8 mouse cellular contexts compared by ENCODE assay signal in genomic region chr15:89524001-89524571, GRCm38 (mm10). TPM values are rescaled to one million over a fixed set of nuclear protein-coding genes. Genes with fewer than 3 reads are reported as not detected.
A peak's percentile ranks its signal among the peaks of the same experiment; 100 is the strongest.
DNase-seq lines count a peak whose midpoint lies in the region; ATAC-seq lines count a peak whose summit lies in the region.
"Had no signal": no experiment of that assay in that cellular context is flagged by ENCODE, and none has a peak within 500 bp of the region (broad histone marks: within the 10 kb centered on the region; RNA-seq: fewer than 3 reads in every experiment).

No protein-coding gene starts in this region.

- H3K36me3 ChIP-seq in liver, embryonic 11.5 days (ENCODE audit: control insufficient read depth, insufficient read depth, low read length): no peaks in the 10 kb centered on the region; the same call in none of the 2 replicates
- H3K36me3 ChIP-seq in forebrain, embryonic 14.5 days (ENCODE audit: control insufficient read depth, insufficient read depth, low read length): no peaks in the 10 kb centered on the region
- peaks cover 4% of the 10 kb centered on the region; the same call in 1 of the 2 replicates for H3K36me3 ChIP-seq in liver, embryonic 13.5 days
- H3K36me3 ChIP-seq in stomach, embryonic 16.5 days (ENCODE audit: control insufficient read depth, insufficient read depth, low read length): no peaks in the 10 kb centered on the region

- 59% methylated on average over 43 of the region's 52 CpGs for WGBS in liver, embryonic 11.5 days
- WGBS in forebrain, embryonic 14.5 days: 7% methylated on average over 20 of the region's 52 CpGs
- WGBS in liver, embryonic 13.5 days (ENCODE audit: insufficient replicate concordance): 63% methylated on average over 51 of the region's 52 CpGs
- 12% methylated on average over 50 of the region's 52 CpGs for WGBS in stomach, embryonic 16.5 days

- peak overlapping the region; percentile 50 for H3K4me3 ChIP-seq in liver, embryonic 11.5 days (ENCODE audit: low read depth, low read length)
- peak overlapping the region; percentile 53 for H3K4me3 ChIP-seq in forebrain, embryonic 14.5 days (ENCODE audit: low read depth, low read length)
- peak overlapping the region; percentile 51 for H3K4me3 ChIP-seq in liver, embryonic 13.5 days (replicated peaks)
- peak overlapping the region; percentile 61 for H3K4me3 ChIP-seq in stomach, embryonic 16.5 days (replicated peaks; ENCODE audit: low read length)

- H3K4me2 ChIP-seq in liver, embryonic 11.5 days: peak overlapping the region; percentile 71
- H3K4me2 ChIP-seq in forebrain, embryonic 14.5 days (ENCODE audit: low read length): peak overlapping the region; percentile 98
- H3K4me2 ChIP-seq in liver, embryonic 13.5 days: peak overlapping the region; percentile 60
- peak overlapping the region; percentile 87 for H3K4me2 ChIP-seq in stomach, embryonic 16.5 days (ENCODE audit: low read depth, low read length)

- H3K9me3 ChIP-seq in liver, embryonic 11.5 days (ENCODE audit: control insufficient read depth, low read length): no peaks in the 10 kb centered on the region
- H3K9me3 ChIP-seq in forebrain, embryonic 14.5 days (replicated peaks; ENCODE audit: control insufficient read depth, low read length): no peaks in the 10 kb centered on the region
- no peaks in the 10 kb centered on the region for H3K9me3 ChIP-seq in liver, embryonic 13.5 days (replicated peaks)
- no peaks in the 10 kb centered on the region for H3K9me3 ChIP-seq in stomach, embryonic 16.5 days (replicated peaks; ENCODE audit: control insufficient read depth, low read length)

- no peaks in the 10 kb centered on the region for H3K4me1 ChIP-seq in liver, embryonic 11.5 days (replicated peaks; ENCODE audit: control insufficient read depth, insufficient read depth, low read length)
- no peaks in the 10 kb centered on the region; the same call in 1 of the 2 replicates for H3K4me1 ChIP-seq in forebrain, embryonic 14.5 days (ENCODE audit: control insufficient read depth, insufficient read depth, low read length)
- 0 out of 2 replicates have a peak, but pooled peaks cover 3% of the 10 kb centered on the region for H3K4me1 ChIP-seq in liver, embryonic 13.5 days (replicated peaks)
- 0 out of 2 replicates have a peak, but pooled peaks cover 3% of the 10 kb centered on the region for H3K4me1 ChIP-seq in stomach, embryonic 16.5 days (ENCODE audit: control insufficient read depth, insufficient read depth, low read length)

- ATAC-seq in liver, embryonic 11.5 days (replicated peaks; ENCODE audit: low FRiP score): no peak
- 0 out of 2 replicates have a peak, but pooled peaks have one; percentile 19 for ATAC-seq in forebrain, embryonic 14.5 days
- no peak for ATAC-seq in liver, embryonic 13.5 days (ENCODE audit: low read depth)
- no peak for ATAC-seq in stomach, embryonic 16.5 days (ENCODE audit: insufficient read depth, low FRiP score)

- no peak overlapping the region for H3K9ac ChIP-seq in liver, embryonic 11.5 days (ENCODE audit: low read depth, low read length)
- peak overlapping the region; percentile 58 for H3K9ac ChIP-seq in forebrain, embryonic 14.5 days (ENCODE audit: low read length)
- H3K9ac ChIP-seq in liver, embryonic 13.5 days: no peak overlapping the region
- H3K9ac ChIP-seq in stomach, embryonic 16.5 days (ENCODE audit: low read length): peak overlapping the region; percentile 76

- H3K27me3 ChIP-seq in liver, embryonic 11.5 days (replicated peaks; ENCODE audit: control insufficient read depth, insufficient read depth, low read length): peaks cover 16% of the 10 kb centered on the region
- H3K27me3 ChIP-seq in forebrain, embryonic 14.5 days (replicated peaks; ENCODE audit: control insufficient read depth, insufficient read depth, low read length): peaks cover 12% of the 10 kb centered on the region; the same call in 1 of the 2 replicates
- peaks cover 21% of the 10 kb centered on the region; the same call in 1 of the 2 replicates for H3K27me3 ChIP-seq in liver, embryonic 13.5 days
- H3K27me3 ChIP-seq in stomach, embryonic 16.5 days (ENCODE audit: control insufficient read depth, insufficient read depth, low read length): peaks cover 21% of the 10 kb centered on the region

- no peak overlapping the region for H3K27ac ChIP-seq in liver, embryonic 11.5 days (ENCODE audit: low read depth, low read length)
- H3K27ac ChIP-seq in forebrain, embryonic 14.5 days (ENCODE audit: low read depth, low read length): no peak overlapping the region
- H3K27ac ChIP-seq in liver, embryonic 13.5 days: no peak overlapping the region
- H3K27ac ChIP-seq in stomach, embryonic 16.5 days (ENCODE audit: low read length): no peak overlapping the region

- DNase-seq in liver, embryonic 11.5 days (ENCODE audit: low spot score): no peak
- DNase-seq in liver: no peak
- DNase-seq in forebrain, embryonic 14.5 days (ENCODE audit: low spot score): no peak
- no peak for DNase-seq in liver, embryonic 13.5 days
- no peak for DNase-seq in layer of hippocampus, postnatal 10 days (ENCODE audit: low spot score in 2 of 2)
- DNase-seq in urinary bladder, postnatal 14 days (ENCODE audit: low spot score): no peak

RNA-seq across cellular contexts. Expression of gene Shank3, which starts 24.7 kb away (rescaled TPM):
- 1.1 and 1.7 TPM in 2 replicates for polyA plus RNA-seq in liver, embryonic 11.5 days (2014; fragmentation: Nextera tagmentation; extraction: Ambion mirVana)
- 4.8 and 6.0 TPM in 2 replicates for polyA plus RNA-seq in forebrain, embryonic 14.5 days (2014; fragmentation: Nextera tagmentation; extraction: Ambion mirVana)
- polyA plus RNA-seq in liver, embryonic 13.5 days (2015; fragmentation: Nextera tagmentation; extraction: Ambion mirVana): 0.23 and 0.43 TPM in 2 replicates
- 1.1 and 1.8 TPM in 2 replicates for polyA plus RNA-seq in stomach, embryonic 16.5 days (2015; fragmentation: Nextera tagmentation; extraction: Ambion mirVana)
- total RNA-seq in layer of hippocampus, postnatal 10 days (2021): 100 to 1,000 TPM; 221 to 225 TPM
- total RNA-seq: monocyte, adult 5-6 weeks had no signal

RNA-seq across cellular contexts. Expression of gene Acr, which starts 44.0 kb away (rescaled TPM):
- 0.11 TPM in 1 of 2 replicates, not detected in the other for polyA plus RNA-seq in liver, embryonic 11.5 days (2014; fragmentation: Nextera tagmentation; extraction: Ambion mirVana)
- polyA plus RNA-seq in forebrain, embryonic 14.5 days (2014; fragmentation: Nextera tagmentation; extraction: Ambion mirVana): 0.63 and 1.2 TPM in 2 replicates
- polyA plus RNA-seq in liver, embryonic 13.5 days (2015; fragmentation: Nextera tagmentation; extraction: Ambion mirVana): 0.06 TPM in 1 of 2 replicates, not detected in the other
- polyA plus RNA-seq in stomach, embryonic 16.5 days (2015; fragmentation: Nextera tagmentation; extraction: Ambion mirVana): not detected in 2 replicates
- total RNA-seq in layer of hippocampus, postnatal 10 days (2021): 1 to 10 TPM; 1.8 to 3.1 TPM
- total RNA-seq: monocyte, adult 5-6 weeks had no signal

RNA-seq across cellular contexts. Expression of gene Arsa, which starts 46.9 kb away (rescaled TPM):
- polyA plus RNA-seq in liver, embryonic 11.5 days (2014; fragmentation: Nextera tagmentation; extraction: Ambion mirVana): 8.6 and 9.0 TPM in 2 replicates
- polyA plus RNA-seq in forebrain, embryonic 14.5 days (2014; fragmentation: Nextera tagmentation; extraction: Ambion mirVana): 14.0 and 16.5 TPM in 2 replicates
- 4.8 and 4.9 TPM in 2 replicates for polyA plus RNA-seq in liver, embryonic 13.5 days (2015; fragmentation: Nextera tagmentation; extraction: Ambion mirVana)
- polyA plus RNA-seq in stomach, embryonic 16.5 days (2015; fragmentation: Nextera tagmentation; extraction: Ambion mirVana): 19.5 and 19.9 TPM in 2 replicates
- total RNA-seq in layer of hippocampus, postnatal 10 days (2021): 10 to 100 TPM; 30.0 to 31.1 TPM

Comparison
In these comparisons a context has a peak if more than half of its experiments do, and no peak if none do; other contexts are left out.
1. H3K9ac ChIP-seq: peak in forebrain, embryonic 14.5 days (single experiment) and stomach, embryonic 16.5 days (single experiment); none in liver, embryonic 11.5 days (single experiment) and liver, embryonic 13.5 days (single experiment).
2. Peak in every context shown above with its lines, with median percentiles within 50 percentile points of each other: H3K4me2 ChIP-seq and H3K4me3 ChIP-seq.